Mouse (Mus musculus) CD4-positive, CD25-positive, alpha-beta regulatory T cell, adult 2 months (primary cell): ENCODE data around the gene Gm45753.
"Not testable (repeated sequence)": the region's sequence is repeated elsewhere in the genome, so short reads cannot be mapped to it uniquely, and the experiment has no call there.

Source experiments
- DNase-seq: peaks from one replicate; pipeline ENCODE4 v3.0.0-alpha.2; 2012; ENCODE audit warnings: low read depth, low spot score

The Gm45753 gene

GRCm38 (mm10) chr8:45308366-45308765 lies at the start of gene Gm45753:
TSS of gene Gm45753 (minus strand) at chr8:45308466.
- DNase-seq: no peak

- no peak for DNase-seq
These were observed 47.5 kb upstream of the Gm45753 start for GRCm38 (mm10) chr8:45355809-45356208.

GRCm38 (mm10) chr8:45345031-45345430 lies 36.8 kb upstream of the Gm45753 start:
- DNase-seq: peak; percentile 84

- no peak for DNase-seq
These were observed 36.0 kb upstream of the Gm45753 start for GRCm38 (mm10) chr8:45344298-45344697.

GRCm38 (mm10) chr8:45341630-45342628 lies 33.7 kb upstream of the Gm45753 start:
- DNase-seq: no peak

- DNase-seq: no peak
These were observed 25.2 kb upstream of the Gm45753 start for GRCm38 (mm10) chr8:45333493-45333892.

- DNase-seq: peak; percentile 86
These were observed 24.6 kb upstream of the Gm45753 start, which contains the start of gene Cyp4v3 for GRCm38 (mm10) chr8:45332685-45333409. TSS of gene Cyp4v3 (minus strand) at chr8:45333216.

- no peak for DNase-seq
These were observed 22.6 kb upstream of the Gm45753 start for GRCm38 (mm10) chr8:45330856-45331255.

- no peak for DNase-seq
These were observed 21.1 kb upstream of the Gm45753 start for GRCm38 (mm10) chr8:45329206-45329980.

- DNase-seq: not testable (repeated sequence)
These were observed 18.8 kb upstream of the Gm45753 start for GRCm38 (mm10) chr8:45327076-45327475.

- DNase-seq: no peak
These were observed 15.9 kb upstream of the Gm45753 start for GRCm38 (mm10) chr8:45324151-45324550.

- DNase-seq: no peak
These were observed 13.1 kb upstream of the Gm45753 start for GRCm38 (mm10) chr8:45321365-45321764.

- DNase-seq: no peak
These were observed 12.7 kb upstream of the Gm45753 start for GRCm38 (mm10) chr8:45320930-45321329.

- no peak for DNase-seq
These were observed 2.7 kb upstream of the Gm45753 start for GRCm38 (mm10) chr8:45310967-45311366.

- DNase-seq: no peak
These were observed 2.8 kb downstream of the Gm45753 start for GRCm38 (mm10) chr8:45305479-45305878.

GRCm38 (mm10) chr8:45304354-45304753 lies 3.9 kb downstream of the Gm45753 start:
- no peak for DNase-seq

- no peak for DNase-seq
These were observed 5.9 kb downstream of the Gm45753 start for GRCm38 (mm10) chr8:45302390-45302789.

GRCm38 (mm10) chr8:45295276-45295675 lies 13.0 kb downstream of the Gm45753 start:
- DNase-seq: no peak

- DNase-seq: no peak
These were observed 13.6 kb downstream of the Gm45753 start, which contains the start of gene Klkb1 for GRCm38 (mm10) chr8:45294687-45295086. TSS of gene Klkb1 (minus strand) at chr8:45294859.

GRCm38 (mm10) chr8:45291790-45292189 lies 16.5 kb downstream of the Gm45753 start:
- no peak for DNase-seq

GRCm38 (mm10) chr8:45281630-45282029 lies 26.6 kb downstream of the Gm45753 start:
- no peak for DNase-seq
